Mouse (Mus musculus) G1E (cell line): ENCODE measurements around the gene Adam15. TPM values are rescaled to one million over a fixed set of nuclear protein-coding genes. Genes with fewer than 3 reads are reported as not detected.

ENCODE experiments used
- ATAC-seq: 2 replicates; pipeline ENCODE4 v1.8.0; 2016; ENCODE audit warnings: mild to moderate bottlenecking; ENCODE audit not compliant: insufficient number of reproducible peaks, poor library complexity, low FRiP score, severe bottlenecking; ENCODE audit errors: extremely low read depth
- DNase-seq: peaks from one replicate; pipeline ENCODE4 v3.0.0; 2012; ENCODE audit warnings: low spot score
- H3K27me3 ChIP-seq: 2 replicates; pipeline ENCODE4 v1.6.1; 2012; ENCODE audit warnings: mild to moderate bottlenecking, low read length, inconsistent platforms; ENCODE audit not compliant: insufficient read depth
- H3K36me3 ChIP-seq: replicated peaks from 2 replicates; pipeline ENCODE3; 2012; ENCODE audit warnings: mild to moderate bottlenecking, inconsistent platforms
- H3K4me1 ChIP-seq: 2 replicates; pipeline ENCODE4 v1.6.1; 2012; ENCODE audit warnings: low read depth, low read length, inconsistent platforms, mixed read lengths; ENCODE audit not compliant: insufficient read depth
- H3K4me3 ChIP-seq: 2 replicates; pipeline ENCODE4 v1.5.1; 2012; ENCODE audit warnings: low read depth, mild to moderate bottlenecking, inconsistent platforms, low read length, moderate library complexity, mixed read lengths
- H3K9me3 ChIP-seq: replicated peaks from 2 replicates; pipeline ENCODE4 v1.6.1; 2012; ENCODE audit warnings: inconsistent platforms
- CTCF ChIP-seq: IDR thresholded peaks from 2 replicates; pipeline ENCODE4 v1.5.1; 2012; ENCODE audit warnings: low read depth, low read length, inconsistent platforms, mixed read lengths
- GATA1 ChIP-seq: IDR thresholded peaks from 2 replicates; pipeline ENCODE4 v1.6.1; 2012; ENCODE audit warnings: borderline replicate concordance, low read length, inconsistent platforms, mixed read lengths
- GATA2 ChIP-seq: IDR thresholded peaks from 2 replicates; pipeline ENCODE4 v1.6.1; 2012; ENCODE audit warnings: low read depth, low read length, inconsistent platforms, borderline replicate concordance
- POLR2AphosphoS5 ChIP-seq: IDR thresholded peaks from 2 replicates; pipeline ENCODE4 v1.6.1; 2012; ENCODE audit warnings: low read depth, low read length, inconsistent platforms; ENCODE audit not compliant: insufficient replicate concordance
- TAL1 ChIP-seq: conservative IDR thresholded peaks from 2 replicates; pipeline ENCODE4 v1.6.1; 2012; ENCODE audit warnings: low read depth, low read length, inconsistent platforms, mixed read lengths
- polyA plus RNA-seq: library from polyadenylated mRNA; stranded (reverse); fragments of >175 nt; gene quantifications from 2 replicates; pipeline ENCODE4 v1.2.3, GENCODE M21; 2012
- total RNA-seq, 2 experiments: library from RNA; stranded (forward) in 1 of 2; stranded (reverse) in 1 of 2; fragments of 200-1000 nt in 1 of 2; fragments of >200 nt in 1 of 2; fragmentation: Nextera tagmentation in 1 of 2; gene quantifications; 2 replicates each; pipeline ENCODE4 v1.2.3; 2014 to 2017

Gene Adam15
- total and polyA plus RNA-seq, 3 experiments, result 0.05 to 1.4 TPM; not detected in 1

GRCm38 (mm10) chr3:89388134-89388881, 38.5 kb upstream of the Adam15 start:
- no peaks in the 10 kb centered on the region for H3K27me3 ChIP-seq
- TF ChIP-seq GATA1 (no peak), GATA2 (no peak), POLR2AphosphoS5 (no peak), CTCF (no peak), TAL1 (no peak)
- peak overlapping the region; percentile 64; the same call in 1 of the 2 replicates for H3K4me3 ChIP-seq
- DNase-seq (no peak), ATAC-seq (no peak)
- H3K9me3 ChIP-seq, result no peaks in the 10 kb centered on the region
- H3K4me1 ChIP-seq, result peaks cover 95% of the 10 kb centered on the region
- H3K36me3 ChIP-seq, result peaks cover 78% of the 10 kb centered on the region

GRCm38 (mm10) chr3:89387632-89388031, 37.8 kb upstream of the Adam15 start:
- no peaks in the 10 kb centered on the region for H3K9me3 ChIP-seq
- H3K27me3 ChIP-seq, result no peaks in the 10 kb centered on the region
- peaks cover 97% of the 10 kb centered on the region for H3K4me1 ChIP-seq
- H3K4me3 ChIP-seq, result peak overlapping the region; percentile 64; the same call in 1 of the 2 replicates
- DNase-seq (no peak), ATAC-seq (no peak)
- no peak for TF ChIP-seq TAL1
- TF ChIP-seq CTCF, result no peak
- peaks cover 85% of the 10 kb centered on the region for H3K36me3 ChIP-seq

- TF ChIP-seq TAL1, result no peak
- no peak for TF ChIP-seq CTCF
- TF ChIP-seq GATA2, result no peak
- no peak for TF ChIP-seq POLR2AphosphoS5
- no peak for TF ChIP-seq GATA1
- Histone ChIP-seq H3K36me3 (peaks cover 94% of the 10 kb centered on the region), H3K4me3 (peak overlapping the region; percentile 64), H3K27me3 (no peaks in the 10 kb centered on the region), H3K9me3 (no peaks in the 10 kb centered on the region), H3K4me1 (peaks cover 98% of the 10 kb centered on the region)
- DNase-seq (no peak), ATAC-seq (no peak)
Observed at GRCm38 (mm10) chr3:89386438-89387420, 36.9 kb upstream of the Adam15 start.

- Histone ChIP-seq H3K9me3 (no peaks in the 10 kb centered on the region), H3K4me3 (peak overlapping the region; percentile 64; the same call in 1 of the 2 replicates), H3K4me1 (peaks cover 91% of the 10 kb centered on the region), H3K36me3 (peaks cover 98% of the 10 kb centered on the region), H3K27me3 (no peaks in the 10 kb centered on the region)
- DNase-seq (no peak), ATAC-seq (peak; percentile 38; the same call in 1 of the 2 replicates)
- no peak for TF ChIP-seq GATA2
- no peak for TF ChIP-seq GATA1
- no peak for TF ChIP-seq POLR2AphosphoS5
- TF ChIP-seq CTCF, result no peak
- TF ChIP-seq TAL1, result no peak
Observed at GRCm38 (mm10) chr3:89385451-89385850, 35.7 kb upstream of the Adam15 start.

- no peak for DNase-seq
- no peak for ATAC-seq
- no peak for TF ChIP-seq GATA2
- no peak for TF ChIP-seq CTCF
- TF ChIP-seq GATA1, result no peak
- no peak for TF ChIP-seq POLR2AphosphoS5
- TF ChIP-seq TAL1, result no peak
- peaks cover 98% of the 10 kb centered on the region for H3K36me3 ChIP-seq
- H3K4me3 ChIP-seq, result peak overlapping the region; percentile 64; the same call in 1 of the 2 replicates
- H3K4me1 ChIP-seq, result peaks cover 85% of the 10 kb centered on the region
- no peaks in the 10 kb centered on the region for H3K27me3 ChIP-seq
- no peaks in the 10 kb centered on the region for H3K9me3 ChIP-seq
Observed at GRCm38 (mm10) chr3:89384331-89385076, 34.7 kb upstream of the Adam15 start.
